Mouse (Mus musculus) brain, embryonic 14.5 days (tissue): ENCODE data around the gene Nkap.

Experiments
- CTCF ChIP-seq: fragments of 200-500 bp; IDR thresholded peaks from 2 replicates; pipeline ENCODE4 v1.5.1; 2012; ENCODE audit warnings: inconsistent platforms, mild to moderate bottlenecking, moderate library complexity, borderline replicate concordance; ENCODE audit not compliant: insufficient read depth, insufficient read length; ENCODE audit errors: extremely low read depth
- POLR2A ChIP-seq: fragments of 200-500 bp; IDR thresholded peaks from 2 replicates; pipeline ENCODE4 v1.6.1; 2012; ENCODE audit warnings: mild to moderate bottlenecking, inconsistent platforms, borderline replicate concordance; ENCODE audit not compliant: poor library complexity, insufficient read depth, insufficient read length, severe bottlenecking; ENCODE audit errors: extremely low read depth

- TF ChIP-seq CTCF: no peak
- TF ChIP-seq POLR2A: no peak
Measured at GRCm38 (mm10) chrX:37091457-37091856, 35.1 kb upstream of the Nkap start.
